Mouse (Mus musculus): ENCODE measurements at regions not wholly inside any gene's neighbourhood (a gene's known extent, or its start where the extent isn't known, plus 50 kb on each side); places are given as distances from the start of the nearest gene placed in this dataset.
"Not testable (repeated sequence)": the region's sequence is repeated elsewhere in the genome, so short reads cannot be mapped to it uniquely, and the experiment has no call there.

- ATAC-seq (ENCODE audit: insufficient number of reproducible peaks, insufficient read depth, low FRiP score, low TSS enrichment), result 0 out of 2 replicates have a peak, but pooled peaks have one; percentile 41
- H3K27me3 ChIP-seq, result not testable (repeated sequence)
- H3K9ac ChIP-seq, result peak overlapping the region; percentile 72
Measured at GRCm38 (mm10) chr12:17992572-17992971, 301.9 kb downstream of the Hpcal1 start.

GRCm38 (mm10) chr12:17993368-17993767, 302.7 kb downstream of the Hpcal1 start:
- not testable (repeated sequence) for H3K9me3 ChIP-seq; ATAC-seq (ENCODE audit: insufficient number of reproducible peaks, insufficient read depth, low FRiP score, low TSS enrichment); H3K27me3 ChIP-seq; H3K36me3 ChIP-seq; H3K4me1 ChIP-seq; H3K27ac ChIP-seq
- peak overlapping the region; percentile 72 for H3K9ac ChIP-seq
- H3K4me2 ChIP-seq (replicated peaks), result peak overlapping the region; percentile 52
- 4% methylated on average over 22 of the region's 22 CpGs for WGBS
- peak overlapping the region; percentile 63 for H3K4me3 ChIP-seq

More at GRCm38 (mm10) chr12:17992572-17992971, 301.9 kb downstream of the Hpcal1 start:
- under 1% methylated on average over 28 of the region's 44 CpGs for WGBS
- not testable (repeated sequence) for H3K27ac ChIP-seq, H3K4me1 ChIP-seq, H3K36me3 ChIP-seq, H3K9me3 ChIP-seq
- H3K4me2 ChIP-seq (replicated peaks), result peak overlapping the region; percentile 52
- H3K4me3 ChIP-seq, result peak overlapping the region; percentile 63

Measured in embryonic facial prominence, embryonic 12.5 days (tissue).